Mouse (Mus musculus) myocyte (in vitro differentiated cells): ENCODE measurements around the gene Kcnk2. TPM values are rescaled to one million over a fixed set of nuclear protein-coding genes. Genes with fewer than 3 reads are reported as not detected.
"Not testable (repeated sequence)": the region's sequence is repeated elsewhere in the genome, so short reads cannot be mapped to it uniquely, and the experiment has no call there.

ENCODE experiments used
- H3K27me3 ChIP-seq: one replicate; pipeline ENCODE4 v1.6.1; 2011; ENCODE audit not compliant: control insufficient read depth, insufficient read depth, insufficient read length
- H3K36me3 ChIP-seq: one replicate; pipeline ENCODE4 v1.6.1; 2011; ENCODE audit not compliant: control insufficient read depth, insufficient read depth
- H3K4me2 ChIP-seq: one replicate; pipeline ENCODE4 v1.6.1; 2011; ENCODE audit warnings: low read depth, control low read depth
- H3K4me3 ChIP-seq: one replicate; pipeline ENCODE4 v1.5.1; 2011; ENCODE audit warnings: mild to moderate bottlenecking, control low read depth, moderate library complexity
- H3K79me2 ChIP-seq: one replicate; pipeline ENCODE4 v1.6.1; 2011; ENCODE audit not compliant: control insufficient read depth, insufficient read depth
- H3ac ChIP-seq: one replicate; pipeline ENCODE4 v1.6.1; 2011; ENCODE audit not compliant: control insufficient read depth, insufficient read length
- CEBPB ChIP-seq: IDR thresholded peaks from 2 replicates; pipeline ENCODE4 v1.6.1; 2011; ENCODE audit warnings: mild to moderate bottlenecking, moderate library complexity; ENCODE audit not compliant: poor library complexity, insufficient read depth, severe bottlenecking
- E2F4 ChIP-seq: IDR thresholded peaks from one replicate; pipeline ENCODE4 v1.6.1; 2011; ENCODE audit warnings: mild to moderate bottlenecking, control low read depth, moderate library complexity; ENCODE audit not compliant: insufficient read depth
- MAX ChIP-seq: IDR thresholded peaks from one replicate; pipeline ENCODE4 v1.6.1; 2011; ENCODE audit warnings: low read depth, mild to moderate bottlenecking, control low read depth
- MYOD1 ChIP-seq, 3 experiments: IDR thresholded peaks; one replicate each; pipeline ENCODE4 v1.6.1; 2011; ENCODE audit warnings: control low read depth in 2 of 3, low read depth in 2 of 3, mild to moderate bottlenecking in 2 of 3, moderate library complexity in 1 of 3; ENCODE audit not compliant: insufficient read length in 2 of 3, control insufficient read depth in 1 of 3
- MYOG ChIP-seq, 3 experiments: IDR thresholded peaks; one replicate each; pipeline ENCODE4 v1.6.1; 2011; ENCODE audit warnings: control low read depth in 2 of 3, low read depth in 2 of 3, mild to moderate bottlenecking in 2 of 3; ENCODE audit not compliant: insufficient read length in 2 of 3, control insufficient read depth in 1 of 3, insufficient read depth in 1 of 3
- POLR2A ChIP-seq: IDR thresholded peaks from one replicate; pipeline ENCODE4 v1.6.1; 2011; ENCODE audit warnings: low read depth, mild to moderate bottlenecking, control low read depth, moderate library complexity; ENCODE audit not compliant: insufficient read length
- POLR2AphosphoS2 ChIP-seq: IDR thresholded peaks from one replicate; pipeline ENCODE4 v1.6.1; 2011; ENCODE audit warnings: low read depth, control low read depth; ENCODE audit not compliant: insufficient read length
- REST ChIP-seq: IDR thresholded peaks from one replicate; pipeline ENCODE4 v1.6.1; 2011; ENCODE audit warnings: mild to moderate bottlenecking, control low read depth, moderate library complexity; ENCODE audit not compliant: insufficient read depth, insufficient read length
- SRF ChIP-seq: IDR thresholded peaks from one replicate; pipeline ENCODE4 v1.6.1; 2011; ENCODE audit warnings: low read depth; ENCODE audit not compliant: control insufficient read depth, insufficient read length
- TCF12 ChIP-seq: IDR thresholded peaks from one replicate; pipeline ENCODE4 v1.6.1; 2011; ENCODE audit warnings: mild to moderate bottlenecking, control low read depth; ENCODE audit not compliant: poor library complexity, insufficient read depth, severe bottlenecking
- TCF3 ChIP-seq: IDR thresholded peaks from one replicate; pipeline ENCODE4 v1.6.1; 2011; ENCODE audit warnings: low read depth, control low read depth; ENCODE audit not compliant: insufficient read length
- USF1 ChIP-seq: IDR thresholded peaks from one replicate; pipeline ENCODE4 v1.6.1; 2011; ENCODE audit warnings: low read depth, mild to moderate bottlenecking, control low read depth, moderate library complexity
- polyA plus RNA-seq: library from polyadenylated mRNA; unstranded; fragments of >200 nt; fragmentation: generic; extraction: Trizol; gene quantifications from one replicate; pipeline ENCODE4 v1.2.1, GENCODE M21; 2012; ENCODE audit warnings: missing spikeins

Kcnk2 gene
- polyA plus RNA-seq, 1 experiment: 4.7 TPM

DNA sequence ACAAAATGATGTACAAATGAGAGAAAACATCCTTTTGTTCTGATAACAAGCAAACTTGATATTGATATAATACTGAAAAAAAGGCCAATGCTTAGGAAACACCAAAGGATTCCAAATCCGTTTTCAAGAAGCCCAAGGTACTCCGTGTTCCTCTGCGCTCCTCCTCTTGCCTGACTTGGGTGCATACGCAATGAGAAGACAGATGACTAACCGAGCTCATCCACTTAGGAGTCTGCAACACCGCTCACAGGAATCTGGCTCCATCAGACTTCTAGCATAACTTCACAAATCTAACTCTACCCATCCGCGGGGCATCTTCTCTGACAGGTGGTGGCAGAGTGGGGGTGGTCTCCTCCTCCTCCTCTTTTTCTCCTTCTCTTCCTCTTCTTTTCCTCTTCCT lies 113.1 kb downstream of the Kcnk2 start:
- H3K79me2 ChIP-seq: no peaks in the 10 kb centered on the region
- no peak overlapping the region for H3ac ChIP-seq
- H3K4me3 ChIP-seq: no peak overlapping the region
- no peak for TF ChIP-seq MYOG (IDR thresholded peaks at IDR 0.05; ENCODE audit: control insufficient read depth in 1 of 3, insufficient read depth in 1 of 3, insufficient read length in 2 of 3, low read depth in 2 of 3)
- TF ChIP-seq REST: no peak
- no peak for TF ChIP-seq USF1
- no peak for TF ChIP-seq MAX
- no peak for TF ChIP-seq CEBPB
- no peak for TF ChIP-seq SRF
- no peak for TF ChIP-seq TCF3
- TF ChIP-seq E2F4: no peak
- TF ChIP-seq MYOD1 (IDR thresholded peaks at IDR 0.05; ENCODE audit: control insufficient read depth in 1 of 3, insufficient read length in 2 of 3, low read depth in 2 of 3): no peak
- no peak for TF ChIP-seq POLR2A
- TF ChIP-seq TCF12: no peak
- no peak for TF ChIP-seq POLR2AphosphoS2
- H3K36me3 ChIP-seq: no peaks in the 10 kb centered on the region
- H3K4me2 ChIP-seq: no peak overlapping the region
- no peaks in the 10 kb centered on the region for H3K27me3 ChIP-seq

- Histone ChIP-seq H3ac (no peak overlapping the region), H3K27me3 (no peaks in the 10 kb centered on the region), H3K4me2 (no peak overlapping the region), H3K4me3 (no peak overlapping the region), H3K36me3 (no peaks in the 10 kb centered on the region), H3K79me2 (no peaks in the 10 kb centered on the region)
- TF ChIP-seq MYOG (IDR thresholded peaks at IDR 0.05; ENCODE audit: control insufficient read depth in 1 of 3, insufficient read depth in 1 of 3, insufficient read length in 2 of 3, low read depth in 2 of 3) (no peak), TCF3 (no peak), E2F4 (no peak), CEBPB (no peak), MAX (no peak)
These were observed 129.8 kb downstream of the Kcnk2 start for GRCm38 (mm10) chr1:189272281-189272680.

DNA sequence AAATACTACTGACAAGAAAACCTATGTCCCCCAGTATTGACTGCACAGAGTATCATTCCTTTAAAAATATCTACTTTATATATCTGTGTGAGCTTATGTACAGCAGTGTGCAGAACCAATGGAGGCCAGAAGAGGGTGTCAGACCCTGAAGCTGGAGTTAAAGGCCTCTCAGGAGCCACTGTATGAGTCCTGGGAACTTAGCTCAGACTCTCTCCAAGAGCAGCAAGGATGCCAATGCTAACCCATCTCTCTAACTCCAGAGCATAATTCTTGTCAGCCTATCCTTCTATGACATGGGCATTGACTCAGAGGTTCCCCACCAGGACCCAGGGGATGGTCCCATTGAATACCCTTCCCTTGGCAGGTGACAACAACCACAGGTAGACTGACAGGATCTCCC lies 148.4 kb downstream of the Kcnk2 start:
- Histone ChIP-seq H3K4me2 (no peak overlapping the region), H3K27me3 (no peaks in the 10 kb centered on the region), H3ac (no peak overlapping the region), H3K4me3 (no peak overlapping the region), H3K79me2 (no peaks in the 10 kb centered on the region), H3K36me3 (no peaks in the 10 kb centered on the region)
- TF ChIP-seq POLR2A: no peak
- TF ChIP-seq TCF3: no peak
- TF ChIP-seq REST: no peak
- TF ChIP-seq USF1: no peak
- TF ChIP-seq MAX: no peak
- TF ChIP-seq MYOD1 (IDR thresholded peaks at IDR 0.05; ENCODE audit: control insufficient read depth in 1 of 3, insufficient read length in 2 of 3, low read depth in 2 of 3): no peak

GRCm38 (mm10) chr1:189253207-189253606 lies 148.9 kb downstream of the Kcnk2 start:
- no peak overlapping the region for H3K4me2 ChIP-seq
- no peaks in the 10 kb centered on the region for H3K36me3 ChIP-seq

DNA sequence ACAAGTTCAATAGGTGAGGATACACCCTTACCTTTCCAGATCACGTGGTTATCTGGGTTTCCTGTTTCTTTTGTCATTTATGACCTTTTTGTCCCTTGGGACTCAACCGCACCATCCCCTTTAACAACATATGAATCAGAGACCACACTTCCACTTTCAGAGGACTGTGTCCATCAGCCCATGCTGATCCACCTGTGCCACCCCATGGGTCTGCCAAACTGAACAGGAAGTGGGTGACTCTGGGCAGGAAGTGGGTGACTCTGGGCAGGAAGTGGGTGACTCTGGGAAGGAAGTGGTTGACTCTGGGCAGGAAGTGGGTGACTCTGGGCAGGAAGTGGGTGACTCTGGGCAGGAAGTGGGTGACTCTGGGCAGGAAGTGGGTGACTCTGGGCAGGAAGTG lies 158.9 kb downstream of the Kcnk2 start:
- H3K4me2 ChIP-seq, H3K36me3 ChIP-seq, H3ac ChIP-seq, H3K27me3 ChIP-seq, H3K4me3 ChIP-seq, H3K79me2 ChIP-seq: not testable (repeated sequence)

More at GRCm38 (mm10) chr1:189253207-189253606, 148.9 kb downstream of the Kcnk2 start:
- Histone ChIP-seq H3K79me2 (no peaks in the 10 kb centered on the region), H3K4me3 (no peak overlapping the region), H3K27me3 (no peaks in the 10 kb centered on the region), H3ac (no peak overlapping the region)
- TF ChIP-seq TCF3: no peak
- TF ChIP-seq CEBPB: no peak
- no peak for TF ChIP-seq REST

DNA sequence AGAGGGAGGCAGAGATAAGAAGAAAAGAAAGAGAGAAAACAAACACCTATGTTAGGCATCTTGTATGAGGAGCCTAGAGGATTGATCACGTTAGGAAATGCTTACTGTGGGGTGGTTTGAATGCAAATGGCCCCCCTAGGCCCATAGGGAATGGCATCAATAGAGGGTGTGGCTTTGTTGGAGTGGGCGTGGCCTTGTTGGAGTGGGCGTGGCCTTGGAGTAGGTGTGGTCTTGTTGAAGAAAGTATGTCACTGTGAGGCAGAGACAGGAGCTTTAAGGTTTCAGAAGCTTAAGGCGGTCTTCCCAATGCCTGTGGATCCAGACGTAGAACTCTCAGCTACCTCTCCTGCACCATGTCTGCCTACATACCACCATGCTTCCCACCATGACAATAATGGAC lies 166.8 kb downstream of the Kcnk2 start:
- Histone ChIP-seq H3K4me3 (no peak overlapping the region), H3K79me2 (no peaks in the 10 kb centered on the region), H3ac (no peak overlapping the region), H3K27me3 (no peaks in the 10 kb centered on the region), H3K4me2 (no peak overlapping the region), H3K36me3 (no peaks in the 10 kb centered on the region)
- TF ChIP-seq POLR2AphosphoS2 (no peak), CEBPB (no peak), REST (no peak), SRF (no peak), MAX (no peak), USF1 (no peak), TCF12 (no peak), MYOD1 (IDR thresholded peaks at IDR 0.05; ENCODE audit: control insufficient read depth in 1 of 3, insufficient read length in 2 of 3, low read depth in 2 of 3) (no peak), E2F4 (no peak), MYOG (IDR thresholded peaks at IDR 0.05; ENCODE audit: control insufficient read depth in 1 of 3, insufficient read depth in 1 of 3, insufficient read length in 2 of 3, low read depth in 2 of 3) (no peak), POLR2A (no peak)
